Mouse (Mus musculus): ENCODE results near the gene Dhx34. TPM values are rescaled to one million over a fixed set of nuclear protein-coding genes. Genes with fewer than 3 reads are reported as not detected.
A peak's percentile ranks its signal among the peaks of the same experiment; 100 is the strongest.

Gene Dhx34
- total and polyA plus RNA-seq, 2 experiments from 2014 or later, result 6.1 to 19.8 TPM

GRCm38 (mm10) chr7:16210862-16211365 lies 10.9 kb downstream of the Dhx34 start:
- 71% methylated on average over 12 of the region's 12 CpGs for WGBS
- no peak overlapping the region for H3K27ac ChIP-seq (ENCODE audit: low read depth)
- TF ChIP-seq EP300 (IDR thresholded peaks at IDR 0.05; ENCODE audit: low read depth) (no peak), CTCF (IDR thresholded peaks at IDR 0.05; ENCODE audit: low read depth) (no peak; the same call in 1 of the 2 replicates)
- no peaks in the 10 kb centered on the region for H3K4me1 ChIP-seq (ENCODE audit: control insufficient read depth, insufficient read depth)
- no peak for DNase-seq (ENCODE audit: low spot score)
- no peak overlapping the region for H3K4me3 ChIP-seq (ENCODE audit: low read depth, low read length)
- ATAC-seq (ENCODE audit: insufficient read depth, low read depth), result no peak
- H3K9ac ChIP-seq (replicated peaks; ENCODE audit: low read depth, low read length), result no peak overlapping the region
- no peaks in the 10 kb centered on the region for H3K27me3 ChIP-seq (ENCODE audit: control insufficient read depth, insufficient read depth, low read length)
- no peaks in the 10 kb centered on the region for H3K9me3 ChIP-seq (replicated peaks; ENCODE audit: control insufficient read depth, low read length)
- H3K36me3 ChIP-seq (replicated peaks; ENCODE audit: control insufficient read depth, insufficient read depth, low read length), result peaks cover 75% of the 10 kb centered on the region
- H3K4me2 ChIP-seq (ENCODE audit: low read depth, low read length), result no peak overlapping the region

GRCm38 (mm10) chr7:16208781-16209665 lies 12.8 kb downstream of the Dhx34 start:
- H3K27ac ChIP-seq (ENCODE audit: low read depth), result no peak overlapping the region
- no peaks in the 10 kb centered on the region for H3K27me3 ChIP-seq (ENCODE audit: control insufficient read depth, insufficient read depth, low read length)
- ATAC-seq (ENCODE audit: insufficient read depth, low read depth), result no peak
- TF ChIP-seq EP300 (IDR thresholded peaks at IDR 0.05; ENCODE audit: low read depth), result no peak
- no peak for TF ChIP-seq CTCF (IDR thresholded peaks at IDR 0.05; ENCODE audit: low read depth)
- H3K9me3 ChIP-seq (replicated peaks; ENCODE audit: control insufficient read depth, low read length), result no peaks in the 10 kb centered on the region
- no peaks in the 10 kb centered on the region for H3K4me1 ChIP-seq (ENCODE audit: control insufficient read depth, insufficient read depth)
- 79% methylated on average over 21 of the region's 21 CpGs for WGBS
- H3K36me3 ChIP-seq (replicated peaks; ENCODE audit: control insufficient read depth, insufficient read depth, low read length), result peaks cover 69% of the 10 kb centered on the region
- no peak overlapping the region for H3K4me3 ChIP-seq (ENCODE audit: low read depth, low read length)
- H3K9ac ChIP-seq (replicated peaks; ENCODE audit: low read depth, low read length), result no peak overlapping the region
- no peak for DNase-seq (ENCODE audit: low spot score)
- no peak overlapping the region for H3K4me2 ChIP-seq (ENCODE audit: low read depth, low read length)

- peaks cover 58% of the 10 kb centered on the region for H3K36me3 ChIP-seq (replicated peaks; ENCODE audit: control insufficient read depth, insufficient read depth, low read length)
- 83% methylated on average over 10 of the region's 10 CpGs for WGBS
Measured at GRCm38 (mm10) chr7:16207496-16207895, 14.3 kb downstream of the Dhx34 start.

GRCm38 (mm10) chr7:16207076-16207475 lies 14.8 kb downstream of the Dhx34 start:
- Histone ChIP-seq H3K27ac (ENCODE audit: low read depth) (peak overlapping the region; percentile 38; the same call in 1 of the 2 replicates), H3K9ac (replicated peaks; ENCODE audit: low read depth, low read length) (no peak overlapping the region), H3K4me2 (ENCODE audit: low read depth, low read length) (no peak overlapping the region), H3K4me3 (ENCODE audit: low read depth, low read length) (no peak overlapping the region), H3K27me3 (ENCODE audit: control insufficient read depth, insufficient read depth, low read length) (no peaks in the 10 kb centered on the region), H3K9me3 (replicated peaks; ENCODE audit: control insufficient read depth, low read length) (no peaks in the 10 kb centered on the region), H3K4me1 (ENCODE audit: control insufficient read depth, insufficient read depth) (no peaks in the 10 kb centered on the region), H3K36me3 (replicated peaks; ENCODE audit: control insufficient read depth, insufficient read depth, low read length) (peaks cover 62% of the 10 kb centered on the region)
- ATAC-seq (ENCODE audit: insufficient read depth, low read depth) (no peak), DNase-seq (ENCODE audit: low spot score) (no peak)
- no peak for TF ChIP-seq CTCF (IDR thresholded peaks at IDR 0.05; ENCODE audit: low read depth)
- no peak for TF ChIP-seq EP300 (IDR thresholded peaks at IDR 0.05; ENCODE audit: low read depth)
- WGBS, result 82% methylated on average over 7 of the region's 7 CpGs

More at GRCm38 (mm10) chr7:16207496-16207895, 14.3 kb downstream of the Dhx34 start:
- no peaks in the 10 kb centered on the region for H3K27me3 ChIP-seq (ENCODE audit: control insufficient read depth, insufficient read depth, low read length)
- H3K9me3 ChIP-seq (replicated peaks; ENCODE audit: control insufficient read depth, low read length), result no peaks in the 10 kb centered on the region
- TF ChIP-seq CTCF (IDR thresholded peaks at IDR 0.05; ENCODE audit: low read depth) (no peak), EP300 (IDR thresholded peaks at IDR 0.05; ENCODE audit: low read depth) (no peak)
- no peak overlapping the region for H3K4me3 ChIP-seq (ENCODE audit: low read depth, low read length)
- no peaks in the 10 kb centered on the region for H3K4me1 ChIP-seq (ENCODE audit: control insufficient read depth, insufficient read depth)
- no peak for ATAC-seq (ENCODE audit: insufficient read depth, low read depth)
- peak overlapping the region; percentile 15; the same call in 1 of the 2 replicates for H3K27ac ChIP-seq (ENCODE audit: low read depth)
- H3K4me2 ChIP-seq (ENCODE audit: low read depth, low read length), result no peak overlapping the region
- DNase-seq (ENCODE audit: low spot score), result no peak
- H3K9ac ChIP-seq (replicated peaks; ENCODE audit: low read depth, low read length), result no peak overlapping the region

GRCm38 (mm10) chr7:16204791-16205190 lies 17.0 kb downstream of the Dhx34 start:
- ATAC-seq (ENCODE audit: insufficient read depth, low read depth) (no peak), DNase-seq (ENCODE audit: low spot score) (no peak)
- Histone ChIP-seq H3K4me1 (ENCODE audit: control insufficient read depth, insufficient read depth) (no peaks in the 10 kb centered on the region), H3K4me3 (ENCODE audit: low read depth, low read length) (no peak overlapping the region), H3K36me3 (replicated peaks; ENCODE audit: control insufficient read depth, insufficient read depth, low read length) (peaks cover 56% of the 10 kb centered on the region), H3K27ac (ENCODE audit: low read depth) (no peak overlapping the region), H3K27me3 (ENCODE audit: control insufficient read depth, insufficient read depth, low read length) (no peaks in the 10 kb centered on the region), H3K4me2 (ENCODE audit: low read depth, low read length) (no peak overlapping the region), H3K9ac (replicated peaks; ENCODE audit: low read depth, low read length) (no peak overlapping the region), H3K9me3 (replicated peaks; ENCODE audit: control insufficient read depth, low read length) (no peaks in the 10 kb centered on the region)
- TF ChIP-seq EP300 (IDR thresholded peaks at IDR 0.05; ENCODE audit: low read depth), result no peak
- TF ChIP-seq CTCF (IDR thresholded peaks at IDR 0.05; ENCODE audit: low read depth), result no peak
- 73% methylated on average over 9 of the region's 9 CpGs for WGBS
